Mouse (Mus musculus) limb, embryonic 11.5 days (tissue): Measurements from ENCODE around the gene Zfp444. TPM values are rescaled to one million over a fixed set of nuclear protein-coding genes. Genes with fewer than 3 reads are reported as not detected.

Experiments
- polyA plus RNA-seq: library from polyadenylated mRNA; unstranded; fragments of >200 nt; fragmentation: Nextera tagmentation; extraction: Ambion mirVana; gene quantifications from 2 replicates; pipeline ENCODE4 v1.2.1, GENCODE M21; 2014

The Zfp444 gene
- polyA plus RNA-seq, 1 experiment from 2014 or later: 79.7 TPM

Other genes with a start within 250 kb of the Zfp444 start
- not detected in 2 replicates for gene Vmn1r65, start 161.2 kb upstream of the Zfp444 start, polyA plus RNA-seq
- gene Nlrp4c, start 127.1 kb upstream of the Zfp444 start, polyA plus RNA-seq: not detected in 2 replicates
- 13.2 and 14.7 TPM in 2 replicates for gene Zfp787, start 16.2 kb upstream of the Zfp444 start, polyA plus RNA-seq
- gene Galp, start 24.9 kb downstream of the Zfp444 start, polyA plus RNA-seq: not detected in 2 replicates
- gene Zscan5b, start 50.1 kb downstream of the Zfp444 start, polyA plus RNA-seq: not detected in 2 replicates
- gene Epp13, start 80.5 kb downstream of the Zfp444 start, polyA plus RNA-seq: not detected in 2 replicates
- gene Zfp667, start 114.4 kb downstream of the Zfp444 start, polyA plus RNA-seq: 7.4 and 9.0 TPM in 2 replicates
- 6.9 and 7.8 TPM in 2 replicates for gene Zfp583, start 159.1 kb downstream of the Zfp444 start, polyA plus RNA-seq
- gene Gm3854, start 171.5 kb downstream of the Zfp444 start, polyA plus RNA-seq: 2.2 and 2.3 TPM in 2 replicates
- 1.1 and 1.6 TPM in 2 replicates for gene Zfp78, start 191.1 kb downstream of the Zfp444 start, polyA plus RNA-seq
- 10.2 and 10.4 TPM in 2 replicates for gene Zfp28, start 211.1 kb downstream of the Zfp444 start, polyA plus RNA-seq
- 0.24 and 0.32 TPM in 2 replicates for gene Smim17, start 226.5 kb downstream of the Zfp444 start, polyA plus RNA-seq
- gene Gm20715, start 238.1 kb downstream of the Zfp444 start, polyA plus RNA-seq: not detected in 2 replicates